Mouse (Mus musculus) hindbrain, postnatal 0 days (tissue): ENCODE measurements around the gene Gm42791. TPM values are rescaled to one million over a fixed set of nuclear protein-coding genes. Genes with fewer than 3 reads are reported as not detected.

ENCODE experiments used
- ATAC-seq: fragments of 200-750 bp; cut with Nextera tagmentation; 2 replicates; pipeline ENCODE4 v1.8.0; 2017; ENCODE audit warnings: mild to moderate bottlenecking, moderate TSS enrichment, moderate library complexity
- DNase-seq: peaks from one replicate; pipeline ENCODE4 v3.0.0-alpha.2; 2015; ENCODE audit warnings: low spot score
- H3K27ac ChIP-seq: fragments of 300-500 bp; sonication (generic); 2 replicates; pipeline ENCODE4 v1.5.1; 2014; ENCODE audit warnings: mild to moderate bottlenecking
- H3K27me3 ChIP-seq: fragments of 300-500 bp; sonication (generic); 2 replicates; pipeline ENCODE4 v1.6.1; 2014; ENCODE audit warnings: low read length, mixed read lengths; ENCODE audit not compliant: insufficient read depth
- H3K36me3 ChIP-seq: fragments of 300-500 bp; sonication (generic); 2 replicates; pipeline ENCODE4 v1.6.1; 2014; ENCODE audit warnings: low read length, mixed read lengths; ENCODE audit not compliant: insufficient read depth
- H3K4me1 ChIP-seq: fragments of 300-500 bp; sonication (generic); 2 replicates; pipeline ENCODE4 v1.6.1; 2014; ENCODE audit warnings: antibody characterized with exemption, low read length, mixed read lengths; ENCODE audit not compliant: insufficient read depth
- H3K4me2 ChIP-seq: fragments of 300-500 bp; sonication (generic); 2 replicates; pipeline ENCODE4 v1.6.1; 2014; ENCODE audit warnings: low read depth, mild to moderate bottlenecking, low read length, moderate library complexity, mixed read lengths
- H3K4me3 ChIP-seq: fragments of 300-500 bp; sonication (generic); 2 replicates; pipeline ENCODE4 v1.5.1; 2014; ENCODE audit warnings: low read length
- H3K9ac ChIP-seq: fragments of 300-500 bp; sonication (generic); replicated peaks from 2 replicates; pipeline ENCODE4 v1.6.1; 2014; ENCODE audit warnings: mild to moderate bottlenecking, low read length, moderate library complexity, mixed read lengths
- H3K9me3 ChIP-seq: fragments of 300-500 bp; sonication (generic); 2 replicates; pipeline ENCODE4 v1.6.1; 2016; ENCODE audit warnings: low read length, mixed read lengths
- CTCF ChIP-seq: IDR thresholded peaks from 2 replicates; pipeline ENCODE4 v1.5.1; 2016; ENCODE audit warnings: antibody characterized with exemption, control low read depth, low read depth
- WGBS: fragments of 180-500 bp; shearing (Covaris S2); extraction: QIAGEN DNeasy Blood & Tissue Kit; methylation state at CpG from one replicate; pipeline ENCODE4 v1.1.7; 2014; 5-methylcytosine and 5-hydroxymethylcytosine counted together
- polyA plus RNA-seq: library from polyadenylated mRNA; unstranded; fragments of >200 nt; fragmentation: Nextera tagmentation; extraction: Ambion mirVana; gene quantifications from 2 replicates; pipeline ENCODE4 v1.2.1, GENCODE M21; 2015
- total RNA-seq: library from RNA; depleted of rRNA; stranded (reverse); fragments of >200 nt; gene quantifications from 2 replicates; pipeline ENCODE4 v1.2.3, GENCODE M21; 2014

Gm42791 gene
- total and polyA plus RNA-seq, 2 experiments from 2014 or later, result 1.6 TPM; not detected in 1

GRCm38 (mm10) chr5:149017666-149018415, 22.9 kb upstream of the Gm42791 start:
- Histone ChIP-seq H3K4me2 (no peak overlapping the region), H3K27me3 (no peaks in the 10 kb centered on the region), H3K9me3 (no peaks in the 10 kb centered on the region), H3K4me1 (0 out of 2 replicates have a peak, but pooled peaks cover 5% of the 10 kb centered on the region), H3K4me3 (no peak overlapping the region), H3K9ac (no peak overlapping the region), H3K36me3 (no peaks in the 10 kb centered on the region), H3K27ac (no peak overlapping the region)
- ATAC-seq (no peak), DNase-seq (no peak)
- WGBS, result 80% methylated on average over 3 of the region's 3 CpGs
- no peak for TF ChIP-seq CTCF

GRCm38 (mm10) chr5:149017181-149017580, 22.2 kb upstream of the Gm42791 start:
- no peak for TF ChIP-seq CTCF

DNA sequence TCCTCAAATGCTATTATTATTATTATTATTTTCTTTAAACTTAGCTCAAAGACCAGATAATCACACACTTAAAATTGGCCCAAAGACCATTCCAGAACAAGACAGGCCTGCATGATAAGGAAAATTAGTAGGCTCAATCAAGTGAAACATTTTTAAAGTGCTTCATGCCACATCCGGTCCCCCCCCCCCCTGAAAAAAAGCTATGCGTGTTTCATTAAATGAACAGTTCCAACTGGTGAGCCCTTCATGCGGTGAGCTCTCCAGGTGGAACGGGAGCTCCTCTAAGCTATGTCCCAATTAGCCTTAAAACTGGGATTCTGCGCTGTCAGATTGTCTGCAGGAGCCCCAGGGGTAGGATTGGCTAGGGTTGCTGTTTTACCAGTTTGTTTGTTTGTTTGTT, 21.3 kb upstream of the Gm42791 start:
- H3K9me3 ChIP-seq, result no peaks in the 10 kb centered on the region
- no peaks in the 10 kb centered on the region for H3K27me3 ChIP-seq
- DNase-seq (no peak), ATAC-seq (no peak)
- no peak overlapping the region for H3K9ac ChIP-seq
- no peak for TF ChIP-seq CTCF
- H3K4me2 ChIP-seq, result peak overlapping the region; percentile 96
- WGBS, result 71% methylated on average over 5 of the region's 5 CpGs
- no peak overlapping the region for H3K27ac ChIP-seq
- H3K4me3 ChIP-seq, result no peak overlapping the region
- H3K4me1 ChIP-seq, result 0 out of 2 replicates have a peak, but pooled peaks cover 5% of the 10 kb centered on the region
- H3K36me3 ChIP-seq, result no peaks in the 10 kb centered on the region

More at GRCm38 (mm10) chr5:149017181-149017580, 22.2 kb upstream of the Gm42791 start:
- no peaks in the 10 kb centered on the region for H3K9me3 ChIP-seq
- no peaks in the 10 kb centered on the region for H3K27me3 ChIP-seq
- H3K4me1 ChIP-seq, result 0 out of 2 replicates have a peak, but pooled peaks cover 5% of the 10 kb centered on the region
- H3K4me3 ChIP-seq, result no peak overlapping the region
- no peaks in the 10 kb centered on the region for H3K36me3 ChIP-seq
- WGBS, result 82% methylated on average over 3 of the region's 3 CpGs
- no peak overlapping the region for H3K27ac ChIP-seq
- ATAC-seq (no peak), DNase-seq (no peak)
- no peak overlapping the region for H3K9ac ChIP-seq
- no peak overlapping the region for H3K4me2 ChIP-seq

GRCm38 (mm10) chr5:149015335-149016201, 20.6 kb upstream of the Gm42791 start:
- 2% methylated on average over 35 of the region's 37 CpGs for WGBS
- Histone ChIP-seq H3K4me2 (peak overlapping the region; percentile 96), H3K4me1 (0 out of 2 replicates have a peak, but pooled peaks cover 5% of the 10 kb centered on the region), H3K9me3 (no peaks in the 10 kb centered on the region), H3K27me3 (no peaks in the 10 kb centered on the region), H3K4me3 (peak overlapping the region; percentile 48), H3K36me3 (no peaks in the 10 kb centered on the region), H3K9ac (peak overlapping the region; percentile 48), H3K27ac (no peak overlapping the region)
- TF ChIP-seq CTCF, result no peak
- DNase-seq (peak; percentile 48), ATAC-seq (peak; percentile 71)

- Histone ChIP-seq H3K36me3 (no peaks in the 10 kb centered on the region), H3K4me1 (0 out of 2 replicates have a peak, but pooled peaks cover 5% of the 10 kb centered on the region), H3K4me2 (peak overlapping the region; percentile 96), H3K9ac (peak overlapping the region; percentile 48; the same call in 1 of the 2 replicates), H3K27ac (no peak overlapping the region), H3K4me3 (peak overlapping the region; percentile 48), H3K27me3 (no peaks in the 10 kb centered on the region), H3K9me3 (no peaks in the 10 kb centered on the region)
- no peak for TF ChIP-seq CTCF
- 23% methylated on average over 17 of the region's 17 CpGs for WGBS
- ATAC-seq (peak; percentile 41; the same call in 1 of the 2 replicates), DNase-seq (no peak)
Measured at GRCm38 (mm10) chr5:149014600-149015268, 19.8 kb upstream of the Gm42791 start.

DNA sequence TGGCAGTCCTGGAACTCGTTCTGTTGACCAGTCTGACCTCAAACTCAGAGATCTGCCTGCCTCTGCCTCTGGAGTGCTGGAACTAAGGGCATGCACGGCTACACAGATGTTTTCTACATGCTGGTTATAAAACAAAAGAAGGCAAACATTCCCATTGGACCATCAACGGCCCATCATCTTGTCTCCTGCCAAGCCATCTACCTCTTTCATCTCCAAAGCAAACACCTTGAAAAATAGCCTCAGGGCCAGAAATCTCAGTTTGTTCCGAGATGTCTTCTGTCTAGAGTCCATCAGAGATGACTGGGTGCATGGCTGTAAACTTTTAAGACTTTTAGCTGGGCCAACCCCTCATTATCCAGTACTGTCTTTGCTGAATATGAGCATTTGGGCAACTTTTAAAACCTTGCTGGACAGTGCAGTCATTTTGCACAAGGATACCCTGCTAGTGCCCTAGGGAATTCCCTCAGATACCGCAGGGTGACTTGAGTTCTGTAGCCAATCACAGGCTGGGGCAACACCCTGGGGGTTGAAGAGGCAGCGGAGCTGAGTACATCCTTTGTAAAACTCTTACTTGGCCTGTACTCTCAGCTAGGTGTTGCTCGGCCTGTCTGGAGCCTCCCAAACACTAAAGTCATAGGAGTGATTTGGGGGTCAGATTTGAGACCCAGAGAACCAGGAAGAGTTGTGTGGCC, 19.0 kb upstream of the Gm42791 start:
- ATAC-seq, result no peak
- no peaks in the 10 kb centered on the region for H3K27me3 ChIP-seq
- H3K4me3 ChIP-seq, result no peak overlapping the region
- no peaks in the 10 kb centered on the region for H3K9me3 ChIP-seq
- H3K4me1 ChIP-seq, result 0 out of 2 replicates have a peak, but pooled peaks cover 5% of the 10 kb centered on the region
- H3K9ac ChIP-seq, result no peak overlapping the region
- TF ChIP-seq CTCF, result no peak
- no peak overlapping the region for H3K27ac ChIP-seq
- no peaks in the 10 kb centered on the region for H3K36me3 ChIP-seq
- 72% methylated on average over 7 of the region's 7 CpGs for WGBS
- H3K4me2 ChIP-seq, result no peak overlapping the region
- DNase-seq, result no peak
